Mouse (Mus musculus) MEL (cell line): ENCODE results near the gene Ttll11. TPM values are rescaled to one million over a fixed set of nuclear protein-coding genes. Genes with fewer than 3 reads are reported as not detected.

ENCODE experiments used
- DNase-seq: peaks from one replicate; pipeline ENCODE4 v3.0.0; 2011; ENCODE audit warnings: low read depth, low spot score
- H3K27ac ChIP-seq: 2 replicates; pipeline ENCODE4 v1.5.1; 2012; ENCODE audit warnings: low read depth, mild to moderate bottlenecking, control low read depth, low read length, moderate library complexity; ENCODE audit not compliant: control insufficient read depth
- H3K27me3 ChIP-seq, 2 experiments: fragments of 150-350 bp in 1 of 2; sonication (generic) in 1 of 2; 2 replicates each; pipeline ENCODE4 v1.6.1; 2012; ENCODE audit warnings: low read length in 2 of 2, mild to moderate bottlenecking in 2 of 2, improper control_type of control experiment in 1 of 2, moderate library complexity in 1 of 2; ENCODE audit not compliant: insufficient read depth in 2 of 2, control insufficient read depth in 1 of 2
- H3K36me3 ChIP-seq, 2 experiments: 2 replicates each; pipeline ENCODE4 v1.6.1; 2012 to 2014; ENCODE audit warnings: low read length in 2 of 2, improper control_type of control experiment in 1 of 2, inconsistent platforms in 1 of 2, mild to moderate bottlenecking in 1 of 2; ENCODE audit not compliant: insufficient read depth in 2 of 2, control insufficient read depth in 1 of 2
- H3K4me1 ChIP-seq, 2 experiments: fragments of 150-350 bp in 1 of 2; sonication (generic) in 1 of 2; 2 replicates each; pipeline ENCODE4 v1.6.1; 2012; ENCODE audit warnings: low read length in 2 of 2, improper control_type of control experiment in 1 of 2, mild to moderate bottlenecking in 1 of 2; ENCODE audit not compliant: insufficient read depth in 2 of 2, control insufficient read depth in 1 of 2
- H3K4me3 ChIP-seq, 2 experiments: fragments of 150-350 bp in 1 of 2; sonication (generic) in 1 of 2; 2 replicates each; pipeline ENCODE4 v1.5.1; 2012; ENCODE audit warnings: low read depth in 2 of 2, low read length in 2 of 2, mild to moderate bottlenecking in 2 of 2, moderate library complexity in 2 of 2, control low read depth in 1 of 2, improper control_type of control experiment in 1 of 2; ENCODE audit not compliant: control insufficient read depth in 1 of 2, insufficient read depth in 1 of 2
- H3K79me2 ChIP-seq: 2 replicates; pipeline ENCODE4 v1.6.1; 2012; ENCODE audit warnings: mild to moderate bottlenecking, low read length, moderate library complexity; ENCODE audit not compliant: control insufficient read depth, poor library complexity, insufficient read depth
- H3K9ac ChIP-seq: 2 replicates; pipeline ENCODE4 v1.6.1; 2012; ENCODE audit warnings: low read depth, mild to moderate bottlenecking, control low read depth, low read length, moderate library complexity; ENCODE audit not compliant: control insufficient read depth, poor library complexity, severe bottlenecking
- H3K9me3 ChIP-seq: fragments of 150-350 bp; sonication (generic); replicated peaks from 2 replicates; pipeline ENCODE4 v1.6.1; 2012; ENCODE audit warnings: mild to moderate bottlenecking, low read length, improper control_type of control experiment, moderate library complexity; ENCODE audit not compliant: insufficient read depth
- BHLHE40 ChIP-seq: IDR thresholded peaks from 2 replicates; pipeline ENCODE4 v1.6.1; 2012; ENCODE audit warnings: low read depth, mild to moderate bottlenecking, inconsistent platforms, low read length, improper control_type of control experiment, borderline replicate concordance
- EP300 ChIP-seq, 2 experiments: IDR thresholded peaks; 2 replicates each; pipeline ENCODE4 v1.6.1; 2011; ENCODE audit warnings: improper control_type of control experiment in 2 of 2, low read length in 2 of 2, low read depth in 1 of 2, mild to moderate bottlenecking in 1 of 2
- JUND ChIP-seq: IDR thresholded peaks from 2 replicates; pipeline ENCODE4 v1.6.1; 2011; ENCODE audit warnings: low read depth, mild to moderate bottlenecking, improper control_type of control experiment, low read length
- MAFK ChIP-seq: IDR thresholded peaks from 2 replicates; pipeline ENCODE4 v1.6.1; 2011; ENCODE audit warnings: low read depth, mild to moderate bottlenecking, low read length, improper control_type of control experiment, borderline replicate concordance
- MAX ChIP-seq: IDR thresholded peaks from 2 replicates; pipeline ENCODE4 v1.6.1; 2011; ENCODE audit warnings: low read length, improper control_type of control experiment
- MEF2A ChIP-seq: IDR thresholded peaks from 2 replicates; pipeline ENCODE4 v1.6.1; 2014; ENCODE audit warnings: low read depth, mild to moderate bottlenecking, inconsistent platforms, low read length, improper control_type of control experiment; ENCODE audit not compliant: poor library complexity, insufficient replicate concordance, severe bottlenecking; ENCODE audit errors: extremely low read depth
- MXI1 ChIP-seq: IDR thresholded peaks from 2 replicates; pipeline ENCODE4 v1.6.1; 2011; ENCODE audit warnings: mild to moderate bottlenecking, low read depth, low read length, improper control_type of control experiment
- RAD21 ChIP-seq: IDR thresholded peaks from 2 replicates; pipeline ENCODE4 v1.6.1; 2011; ENCODE audit warnings: mild to moderate bottlenecking, low read depth, low read length, improper control_type of control experiment
- TAL1 ChIP-seq: IDR thresholded peaks from 2 replicates; pipeline ENCODE4 v1.6.1; 2012; ENCODE audit warnings: mild to moderate bottlenecking, inconsistent platforms, low read length, moderate library complexity, mixed read lengths
- TBP ChIP-seq: IDR thresholded peaks from 2 replicates; pipeline ENCODE4 v1.8.0; 2011; ENCODE audit warnings: low read depth, low read length, improper control_type of control experiment
- UBTF ChIP-seq: IDR thresholded peaks from 2 replicates; pipeline ENCODE4 v1.6.1; 2012; ENCODE audit warnings: low read depth, mild to moderate bottlenecking, inconsistent platforms, low read length, improper control_type of control experiment, moderate library complexity, borderline replicate concordance; ENCODE audit not compliant: insufficient read depth
- ZC3H11A ChIP-seq: IDR thresholded peaks from 2 replicates; pipeline ENCODE4 v1.6.1; 2012; ENCODE audit warnings: low read depth, mild to moderate bottlenecking, inconsistent platforms, low read length, improper control_type of control experiment
- ZKSCAN1 ChIP-seq: IDR thresholded peaks from 2 replicates; pipeline ENCODE4 v1.6.1; 2012; ENCODE audit warnings: low read depth, mild to moderate bottlenecking, inconsistent platforms, low read length, improper control_type of control experiment, moderate library complexity
- ZMIZ1 ChIP-seq: IDR thresholded peaks from 2 replicates; pipeline ENCODE4 v1.6.1; 2012; ENCODE audit warnings: low read depth, mild to moderate bottlenecking, inconsistent platforms, low read length, improper control_type of control experiment, moderate library complexity
- ZNF384 ChIP-seq: IDR thresholded peaks from 2 replicates; pipeline ENCODE4 v1.6.1; 2012; ENCODE audit warnings: low read depth, mild to moderate bottlenecking, inconsistent platforms, low read length, improper control_type of control experiment
- polyA plus RNA-seq, 2 experiments: library from polyadenylated mRNA; stranded (reverse) in 1 of 2; unstranded in 1 of 2; fragments of >175 nt in 1 of 2; fragments of >200 nt in 1 of 2; gene quantifications; 2 replicates each; pipeline versions ENCODE4 v1.2.1 to v1.2.4; 2012; ENCODE audit warnings: low replicate concordance in 2 of 2, low read depth in 1 of 2; ENCODE audit not compliant: insufficient read length in 2 of 2, insufficient read depth in 1 of 2, missing spikeins in 1 of 2
- total RNA-seq: library from RNA; depleted of rRNA; stranded (reverse); fragments of 300-350 nt; gene quantifications from 2 replicates; pipeline ENCODE4 v1.2.3, GENCODE M21; 2012

Ttll11 gene
- total and polyA plus RNA-seq, 3 experiments: 1.2 to 2.5 TPM; not detected in 1

GRCm38 (mm10) chr2:35720550-35720949 lies 259.2 kb downstream of the Ttll11 start:
- Histone ChIP-seq H3K4me3 (no peak overlapping the region), H3K79me2 (no peaks in the 10 kb centered on the region), H3K9me3 (no peaks in the 10 kb centered on the region), H3K36me3 (peaks cover 0 to 12% of the 10 kb centered on the region in 2 experiments; a peak in 2 of 4 replicates), H3K4me1 (peaks cover 10 to 15% of the 10 kb centered on the region in 2 experiments; a peak in 3 of 4 replicates), H3K27me3 (no peaks in the 10 kb centered on the region), H3K27ac (no peak overlapping the region), H3K9ac (no peak overlapping the region)
- DNase-seq: no peak
- no peak for TF ChIP-seq BHLHE40
- TF ChIP-seq ZNF384: no peak
- TF ChIP-seq MXI1: no peak
- no peak for TF ChIP-seq JUND
- no peak for TF ChIP-seq MAX
- TF ChIP-seq MEF2A: no peak
- TF ChIP-seq UBTF: no peak
- no peak for TF ChIP-seq RAD21
- TF ChIP-seq TBP: no peak
- TF ChIP-seq ZKSCAN1: no peak
- no peak for TF ChIP-seq ZC3H11A
- TF ChIP-seq, all 39 proteins: peak for 0

DNA sequence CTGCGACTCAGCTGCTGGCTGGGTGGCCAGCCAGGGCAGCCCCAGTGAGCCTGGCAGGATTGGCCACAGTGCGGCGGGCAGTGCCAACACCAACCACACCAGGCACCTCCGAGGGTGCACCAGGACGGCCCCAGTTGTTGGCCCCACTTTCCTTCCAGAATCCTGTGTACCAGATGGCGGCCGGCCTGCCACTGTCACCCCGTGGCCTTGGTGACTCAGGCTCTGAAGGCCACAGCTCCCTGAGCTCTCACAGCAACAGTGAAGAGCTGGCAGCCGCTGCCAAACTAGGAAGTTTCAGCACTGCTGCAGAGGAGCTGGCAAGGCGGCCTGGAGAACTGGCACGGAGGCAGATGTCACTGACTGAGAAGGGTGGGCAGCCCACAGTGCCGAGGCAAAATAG lies 259.6 kb downstream of the Ttll11 start:
- no peaks in the 10 kb centered on the region for H3K9me3 ChIP-seq
- H3K36me3 ChIP-seq: peaks cover 0 to 17% of the 10 kb centered on the region in 2 experiments; a peak in 2 of 4 replicates
- H3K4me1 ChIP-seq: peaks cover 10 to 19% of the 10 kb centered on the region in 2 experiments; a peak in 3 of 4 replicates
- no peak for TF ChIP-seq ZKSCAN1
- no peak for TF ChIP-seq MAFK
- TF ChIP-seq TAL1: no peak
- H3K9ac ChIP-seq: no peak overlapping the region
- no peak overlapping the region for H3K27ac ChIP-seq
- H3K79me2 ChIP-seq: no peaks in the 10 kb centered on the region
- no peaks in the 10 kb centered on the region for H3K27me3 ChIP-seq
- no peak overlapping the region for H3K4me3 ChIP-seq
- no peak for DNase-seq

GRCm38 (mm10) chr2:35719230-35720005 lies 260.3 kb downstream of the Ttll11 start:
- Histone ChIP-seq H3K27me3 (no peaks in the 10 kb centered on the region), H3K36me3 (peaks cover 0 to 19% of the 10 kb centered on the region in 2 experiments; a peak in 2 of 4 replicates), H3K9me3 (no peaks in the 10 kb centered on the region), H3K27ac (no peak overlapping the region), H3K9ac (no peak overlapping the region), H3K4me3 (no peak overlapping the region), H3K4me1 (peaks cover 12 to 25% of the 10 kb centered on the region in 2 experiments; a peak in 3 of 4 replicates), H3K79me2 (no peaks in the 10 kb centered on the region)
- DNase-seq: no peak
- TF ChIP-seq MAFK (no peak), ZMIZ1 (no peak), EP300 (IDR thresholded peaks at IDR 0.05; ENCODE audit: low read depth in 1 of 2, low read length in 2 of 2) (no peak)
